Mouse (Mus musculus) ovary, adult 18-20 months (tissue): Measurements from ENCODE around the gene Sord.
A peak's percentile ranks its signal among the peaks of the same experiment; 100 is the strongest.

Experiments used
- DNase-seq: peaks from one replicate; pipeline ENCODE4 v3.0.0; 2022; ENCODE audit warnings: low spot score, mixed read lengths

Sord gene

GRCm38 (mm10) chr2:122240735-122241134 is 6.2 kb downstream of the Sord start:
- DNase-seq: no peak

GRCm38 (mm10) chr2:122241226-122241625 is 6.7 kb downstream of the Sord start:
- DNase-seq: no peak

- no peak for DNase-seq
Observed at GRCm38 (mm10) chr2:122241935-122242334, 7.4 kb downstream of the Sord start.

GRCm38 (mm10) chr2:122243671-122244131 is 9.2 kb downstream of the Sord start:
- DNase-seq: peak; percentile 45

- no peak for DNase-seq
Observed at GRCm38 (mm10) chr2:122247786-122248185, 13.2 kb downstream of the Sord start.

GRCm38 (mm10) chr2:122255997-122256396 is 21.4 kb downstream of the Sord start:
- DNase-seq: no peak

GRCm38 (mm10) chr2:122260729-122261128 is 26.2 kb downstream of the Sord start:
- no peak for DNase-seq

- DNase-seq: no peak
Observed at GRCm38 (mm10) chr2:122264690-122265089, 30.1 kb downstream of the Sord start.

- no peak for DNase-seq
Observed at GRCm38 (mm10) chr2:122266407-122267193, 32.1 kb downstream of the Sord start.

- no peak for DNase-seq
Observed at GRCm38 (mm10) chr2:122278769-122279168, 44.2 kb downstream of the Sord start.

GRCm38 (mm10) chr2:122284091-122284490 is 49.5 kb downstream of the Sord start:
- no peak for DNase-seq

GRCm38 (mm10) chr2:122286137-122286536 is 51.6 kb downstream of the Sord start:
- DNase-seq: no peak

GRCm38 (mm10) chr2:122294916-122295315 is 60.4 kb downstream of the Sord start:
- no peak for DNase-seq

- DNase-seq: no peak
Observed at GRCm38 (mm10) chr2:122297271-122298095, 62.9 kb downstream of the Sord start.

- DNase-seq: no peak
Observed at GRCm38 (mm10) chr2:122298096-122298499, 63.5 kb downstream of the Sord start, which contains the start of gene Duox2. TSS of gene Duox2 (minus strand) at chr2:122298449.

GRCm38 (mm10) chr2:122298596-122299490 is 64.3 kb downstream of the Sord start, which contains the start of gene Duoxa2:
TSS of gene Duoxa2 (plus strand) at chr2:122298900.
- no peak for DNase-seq

- no peak for DNase-seq
Observed at GRCm38 (mm10) chr2:122299911-122300655, 65.5 kb downstream of the Sord start.

GRCm38 (mm10) chr2:122300656-122301020 is 66.1 kb downstream of the Sord start:
- DNase-seq: no peak

GRCm38 (mm10) chr2:122301081-122301920 is 66.8 kb downstream of the Sord start:
- DNase-seq: no peak

- DNase-seq: no peak
Observed at GRCm38 (mm10) chr2:122301921-122302573, 67.5 kb downstream of the Sord start.
